Mouse (Mus musculus) erythroblast, embryonic 14.5 days (primary cell): ENCODE measurements around the gene Rita1.

Source experiments
- GATA1 ChIP-seq: IDR thresholded peaks from 2 replicates; pipeline ENCODE4 v1.6.1; 2012; ENCODE audit warnings: low read length, inconsistent platforms, mixed read lengths
- TAL1 ChIP-seq: IDR thresholded peaks from 3 replicates; pipeline ENCODE4 v1.6.1; 2012; ENCODE audit warnings: low read length, inconsistent platforms, mixed read lengths

GRCm38 (mm10) chr5:120569791-120570190, 42.6 kb downstream of the Rita1 start:
- no peak for TF ChIP-seq GATA1
- TF ChIP-seq TAL1 = no peak
